Mouse (Mus musculus) lung, postnatal 0 days (tissue): ENCODE measurements around the gene Ccdc137. TPM values are rescaled to one million over a fixed set of nuclear protein-coding genes. Genes with fewer than 3 reads are reported as not detected.

ENCODE experiments used
- ATAC-seq: fragments of 200-750 bp; cut with Nextera tagmentation; 2 replicates; pipeline ENCODE4 v1.8.0; 2017; ENCODE audit warnings: moderate library complexity
- DNase-seq: peaks from one replicate; pipeline ENCODE4 v3.0.0-alpha.2; 2016; ENCODE audit warnings: low spot score
- H3K27ac ChIP-seq: fragments of 300-500 bp; sonication (generic); 2 replicates; pipeline ENCODE4 v1.5.1; 2014; ENCODE audit warnings: antibody characterized with exemption, mild to moderate bottlenecking, low read length, mixed read lengths
- H3K27me3 ChIP-seq: fragments of 300-500 bp; sonication (generic); replicated peaks from 2 replicates; pipeline ENCODE4 v1.6.1; 2014; ENCODE audit warnings: low read length, mixed read lengths; ENCODE audit not compliant: insufficient read depth
- H3K36me3 ChIP-seq: fragments of 300-500 bp; sonication (generic); 2 replicates; pipeline ENCODE4 v1.6.1; 2014; ENCODE audit warnings: low read length, mixed read lengths; ENCODE audit not compliant: insufficient read depth
- H3K4me1 ChIP-seq: fragments of 300-500 bp; sonication (generic); 2 replicates; pipeline ENCODE4 v1.6.1; 2014; ENCODE audit warnings: antibody characterized with exemption, low read depth, low read length, mixed read lengths; ENCODE audit not compliant: insufficient read depth
- H3K4me2 ChIP-seq: fragments of 300-500 bp; sonication (generic); replicated peaks from 2 replicates; pipeline ENCODE4 v1.6.1; 2014; ENCODE audit warnings: low read depth, mild to moderate bottlenecking, low read length, moderate library complexity, mixed read lengths
- H3K4me3 ChIP-seq: fragments of 300-500 bp; sonication (generic); 2 replicates; pipeline ENCODE4 v1.5.1; 2014; ENCODE audit warnings: low read depth, low read length
- H3K9ac ChIP-seq: fragments of 300-500 bp; sonication (generic); replicated peaks from 2 replicates; pipeline ENCODE4 v1.6.1; 2014; ENCODE audit warnings: low read depth, mild to moderate bottlenecking
- H3K9me3 ChIP-seq: fragments of 300-500 bp; sonication (generic); 2 replicates; pipeline ENCODE4 v1.6.1; 2016; ENCODE audit warnings: low read length, mixed read lengths
- CTCF ChIP-seq: IDR thresholded peaks from 2 replicates; pipeline ENCODE4 v1.5.1; 2016; ENCODE audit warnings: antibody characterized with exemption, mild to moderate bottlenecking
- EP300 ChIP-seq: IDR thresholded peaks from 2 replicates; pipeline ENCODE4 v1.6.1; 2016; ENCODE audit warnings: antibody characterized with exemption, mild to moderate bottlenecking, control low read depth
- WGBS: fragments of 180-500 bp; shearing (Covaris S2); extraction: QIAGEN DNeasy Blood & Tissue Kit; methylation state at CpG from one replicate; pipeline ENCODE4 v1.1.7; 2014; 5-methylcytosine and 5-hydroxymethylcytosine counted together
- polyA plus RNA-seq: library from polyadenylated mRNA; unstranded; fragments of >200 nt; fragmentation: Nextera tagmentation; extraction: Ambion mirVana; gene quantifications from 2 replicates; pipeline ENCODE4 v1.2.1, GENCODE M21; 2015

Ccdc137 gene
- polyA plus RNA-seq, 1 experiment from 2014 or later, result 16.5 TPM

- Histone ChIP-seq H3K9me3 (no peaks in the 10 kb centered on the region), H3K27me3 (no peaks in the 10 kb centered on the region), H3K4me1 (no peaks in the 10 kb centered on the region), H3K4me3 (no peak overlapping the region), H3K36me3 (peaks cover 61% of the 10 kb centered on the region), H3K27ac (no peak overlapping the region), H3K4me2 (no peak overlapping the region), H3K9ac (no peak overlapping the region)
- 64% methylated on average over 9 of the region's 9 CpGs for WGBS
- peak; percentile 74 for TF ChIP-seq CTCF
- no peak for TF ChIP-seq EP300
- no peak for ATAC-seq
- peak; percentile 62 for DNase-seq
Measured at GRCm38 (mm10) chr11:120423569-120424295, 34.2 kb upstream of the Ccdc137 start.

GRCm38 (mm10) chr11:120426727-120427126, 31.2 kb upstream of the Ccdc137 start:
- H3K4me2 ChIP-seq, result no peak overlapping the region
- 85% methylated on average over 3 of the region's 3 CpGs for WGBS
- ATAC-seq (no peak), DNase-seq (no peak)
- H3K27ac ChIP-seq, result no peak overlapping the region
- peaks cover 36% of the 10 kb centered on the region for H3K36me3 ChIP-seq
- no peaks in the 10 kb centered on the region for H3K27me3 ChIP-seq
- no peak for TF ChIP-seq CTCF
- no peak for TF ChIP-seq EP300
- H3K9me3 ChIP-seq, result no peaks in the 10 kb centered on the region
- no peak overlapping the region for H3K4me3 ChIP-seq
- no peaks in the 10 kb centered on the region for H3K4me1 ChIP-seq
- H3K9ac ChIP-seq, result no peak overlapping the region

GRCm38 (mm10) chr11:120437152-120437856, 20.6 kb upstream of the Ccdc137 start, which contains the start of gene Nploc4:
Nploc4 (minus strand) TSS chr11:120437708.
- peak within 1 kb of the TSS; percentile 85 for H3K9ac ChIP-seq
- 0 out of 2 replicates have a peak, but pooled peaks cover 6% of the 10 kb centered on the region for H3K4me1 ChIP-seq
- peak within 1 kb of the TSS; percentile 78 for H3K27ac ChIP-seq
- peak within 1 kb of the TSS; percentile 73 for H3K4me2 ChIP-seq
- H3K36me3 ChIP-seq, result 0 out of 2 replicates have a peak, but pooled peaks cover 12% of the 10 kb centered on the region
- no peaks in the 10 kb centered on the region for H3K27me3 ChIP-seq
- DNase-seq (peak; percentile 90), ATAC-seq (peak; percentile 91)
- no peaks in the 10 kb centered on the region for H3K9me3 ChIP-seq
- WGBS, result 1% methylated on average over 74 of the region's 77 CpGs
- TF ChIP-seq CTCF (peak; percentile 46), EP300 (no peak)
- peak within 1 kb of the TSS; percentile 99 for H3K4me3 ChIP-seq

GRCm38 (mm10) chr11:120437857-120438385, 20.0 kb upstream of the Ccdc137 start:
- H3K4me2 ChIP-seq, result peak overlapping the region; percentile 73
- H3K9ac ChIP-seq, result peak overlapping the region; percentile 85; the same call in 1 of the 2 replicates
- H3K36me3 ChIP-seq, result 0 out of 2 replicates have a peak, but pooled peaks cover 6% of the 10 kb centered on the region
- H3K9me3 ChIP-seq, result no peaks in the 10 kb centered on the region
- H3K27ac ChIP-seq, result peak overlapping the region; percentile 78; the same call in 1 of the 2 replicates
- TF ChIP-seq CTCF (no peak), EP300 (no peak)
- DNase-seq, result no peak
- H3K4me1 ChIP-seq, result 0 out of 2 replicates have a peak, but pooled peaks cover 6% of the 10 kb centered on the region
- peak overlapping the region; percentile 99 for H3K4me3 ChIP-seq
- 24% methylated on average over 12 of the region's 12 CpGs for WGBS
- H3K27me3 ChIP-seq, result no peaks in the 10 kb centered on the region
- ATAC-seq, result no peak

GRCm38 (mm10) chr11:120442344-120442743, 15.6 kb upstream of the Ccdc137 start, which contains the start of gene Tspan10:
Tspan10 (plus strand) TSS chr11:120442644.
- Histone ChIP-seq H3K9me3 (no peaks in the 10 kb centered on the region), H3K27me3 (no peaks in the 10 kb centered on the region), H3K27ac (no peak within 1 kb of the TSS), H3K9ac (no peak within 1 kb of the TSS), H3K36me3 (no peaks in the 10 kb centered on the region), H3K4me3 (no peak within 1 kb of the TSS), H3K4me1 (no peaks in the 10 kb centered on the region), H3K4me2 (no peak within 1 kb of the TSS)
- TF ChIP-seq CTCF, result no peak
- no peak for TF ChIP-seq EP300
- ATAC-seq (no peak), DNase-seq (no peak)
- 93% methylated on average over 3 of the region's 3 CpGs for WGBS

- TF ChIP-seq CTCF (no peak), EP300 (no peak)
- H3K4me2 ChIP-seq, result no peak overlapping the region
- H3K27ac ChIP-seq, result no peak overlapping the region
- H3K9me3 ChIP-seq, result no peaks in the 10 kb centered on the region
- no peak overlapping the region for H3K9ac ChIP-seq
- H3K4me1 ChIP-seq, result no peaks in the 10 kb centered on the region
- H3K4me3 ChIP-seq, result no peak overlapping the region
- ATAC-seq, result no peak
- no peak for DNase-seq
- no peaks in the 10 kb centered on the region for H3K36me3 ChIP-seq
- H3K27me3 ChIP-seq, result no peaks in the 10 kb centered on the region
- 83% methylated on average over 3 of the region's 3 CpGs for WGBS
Measured at GRCm38 (mm10) chr11:120442765-120443280, 15.1 kb upstream of the Ccdc137 start.
